Mouse (Mus musculus): ENCODE measurements around the gene Gbp2.

- TF ChIP-seq POLR2AphosphoS2 (IDR thresholded peaks at IDR 0.05; ENCODE audit: insufficient read length, low read depth) = no peak
- TF ChIP-seq MAX (IDR thresholded peaks at IDR 0.05; ENCODE audit: low read depth) = no peak
These were observed 43.3 kb upstream of the Gbp2 start for GRCm38 (mm10) chr3:142577108-142577507.
